Mouse (Mus musculus): Measurements from ENCODE around the gene Tfrc.

Tfrc gene

GRCm38 (mm10) chr16:32666671-32667551, 58.2 kb downstream of the Tfrc start:
- in situ Hi-C loops (cut with MboI, MseI) = no loop called here

- in situ Hi-C loops (cut with MboI, MseI) = no loop called here
These were observed 58.8 kb downstream of the Tfrc start for GRCm38 (mm10) chr16:32667552-32667872.

DNA sequence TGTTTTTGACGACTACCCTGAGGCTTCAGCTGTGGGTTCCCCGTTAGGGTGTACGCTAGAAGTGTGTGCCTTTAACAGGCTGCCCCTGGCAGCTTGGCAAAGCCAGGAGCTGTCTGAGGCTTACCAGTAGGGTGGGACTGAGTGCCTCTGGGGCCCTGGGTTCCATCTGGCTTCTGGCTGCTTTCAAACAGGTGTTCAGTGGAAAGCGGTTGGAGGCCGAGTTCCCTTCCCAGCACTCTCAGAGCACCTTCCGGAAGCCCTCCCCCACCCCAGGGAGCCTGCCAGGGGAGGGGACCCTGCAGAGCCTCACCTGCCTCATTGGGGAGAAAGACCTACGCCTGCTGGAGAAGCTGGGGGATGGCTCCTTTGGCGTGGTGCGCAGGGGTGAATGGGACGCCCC, 59.3 kb downstream of the Tfrc start:
- in situ Hi-C loops (cut with MboI, MseI) = no loop called here

DNA sequence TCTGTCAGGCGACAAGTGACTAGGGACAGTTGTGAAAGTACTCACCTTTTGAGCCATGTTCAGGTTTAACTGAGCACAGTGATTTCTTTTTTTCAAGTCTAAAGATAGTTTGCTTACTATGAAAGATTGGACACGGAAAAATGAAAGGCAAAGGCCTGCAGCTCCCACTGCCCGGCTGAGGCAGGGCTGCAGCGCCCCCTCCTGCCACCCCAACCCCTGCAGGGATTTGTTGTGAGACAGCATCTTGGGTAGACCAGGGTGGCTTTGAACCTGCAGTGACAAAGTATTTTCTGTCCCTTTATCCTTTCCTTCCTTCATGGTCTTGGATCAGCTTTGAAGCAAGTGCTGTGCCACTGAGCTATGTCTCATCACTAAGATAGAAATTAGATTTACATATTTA, 59.8 kb downstream of the Tfrc start:
- in situ Hi-C loops (cut with MboI, MseI) = no loop called here

- in situ Hi-C loops (cut with MboI, MseI) = no loop called here
These were observed 60.5 kb downstream of the Tfrc start for GRCm38 (mm10) chr16:32669243-32669642.

DNA sequence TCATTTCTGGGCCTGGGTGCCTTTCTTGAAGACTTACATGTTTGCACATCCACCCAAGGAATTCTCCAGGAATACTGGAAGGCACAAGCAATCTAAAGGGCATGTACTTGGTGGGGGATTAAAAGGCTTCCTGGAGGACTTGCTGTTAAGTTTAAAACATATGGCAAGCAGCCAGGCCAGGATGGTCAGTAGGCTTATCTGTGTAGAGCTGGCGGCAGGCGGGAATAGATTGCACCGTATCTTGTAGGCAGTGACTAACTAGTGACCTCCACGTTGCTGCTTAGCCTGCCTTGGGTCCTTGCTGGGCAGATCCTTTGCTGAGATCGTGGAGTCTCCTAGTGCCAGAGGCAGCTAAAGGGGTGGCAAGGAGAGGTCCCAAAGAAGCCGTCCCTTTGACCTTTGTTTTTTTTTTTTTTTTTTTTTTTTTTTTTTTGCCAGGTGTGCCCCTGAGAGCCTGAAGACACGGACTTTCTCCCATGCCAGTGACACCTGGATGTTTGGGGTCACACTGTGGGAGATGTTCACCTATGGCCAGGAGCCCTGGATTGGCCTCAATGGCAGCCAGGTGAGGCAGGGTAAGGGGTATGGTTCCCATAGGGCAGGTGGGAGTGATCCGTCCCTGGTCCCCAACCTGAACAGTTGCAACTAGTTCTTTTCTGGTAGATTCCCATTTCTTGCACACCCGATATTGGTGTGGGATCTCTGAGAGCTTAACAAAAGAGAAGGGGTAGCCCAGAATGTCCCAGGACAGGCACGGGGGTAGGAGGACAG, 61.8 kb downstream of the Tfrc start:
- in situ Hi-C loops (cut with MboI, MseI) = loop anchor here (5.0 kb wide), 1 partner anchor 33 kb away; no protein-coding TSS in a partner anchor

- in situ Hi-C loops (cut with MboI, MseI) = loop anchor here (5.0 kb wide), 1 partner anchor 34 kb away; no protein-coding TSS in a partner anchor
These were observed 62.6 kb downstream of the Tfrc start for GRCm38 (mm10) chr16:32671206-32671887.

- in situ Hi-C loops (cut with MboI, MseI) = loop anchor here (5.0 kb wide), 1 partner anchor 35 kb away; no protein-coding TSS in a partner anchor
These were observed 63.5 kb downstream of the Tfrc start for GRCm38 (mm10) chr16:32672250-32672649.

DNA sequence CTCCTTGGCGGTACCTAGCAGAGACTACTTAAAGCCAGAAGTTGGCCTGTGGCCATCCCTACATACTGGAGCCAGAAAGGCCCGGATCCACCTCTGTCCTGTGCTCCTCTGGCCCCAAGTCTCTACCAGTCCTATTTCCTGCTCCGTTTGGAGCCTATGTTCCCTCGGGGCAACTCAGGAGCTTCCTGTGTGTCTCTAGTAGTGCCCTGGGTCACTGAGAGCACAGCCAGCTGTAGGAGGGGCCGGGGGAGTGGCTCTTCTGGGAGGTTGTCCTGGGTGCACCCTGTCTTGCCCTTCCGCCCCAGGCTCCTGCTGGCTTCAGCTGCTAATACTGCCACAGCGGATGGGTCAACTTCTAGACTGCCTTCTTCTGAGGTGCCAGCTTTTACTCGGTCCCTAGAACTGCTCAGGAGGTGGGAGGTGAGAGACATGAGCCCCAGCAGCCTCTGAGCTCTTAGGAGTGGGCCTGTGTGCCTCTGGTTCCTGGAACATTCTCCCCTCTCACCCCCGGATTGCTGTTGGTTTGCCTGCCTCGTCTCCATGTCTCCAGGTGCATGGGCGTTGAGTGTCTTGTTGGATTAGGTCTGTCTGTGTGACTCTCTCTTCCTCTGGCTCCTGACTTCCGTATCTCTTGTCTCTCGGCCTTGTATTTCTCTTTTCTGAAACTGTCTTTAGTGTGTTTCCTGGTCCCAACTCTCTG, 64.3 kb downstream of the Tfrc start:
- in situ Hi-C loops (cut with MboI, MseI) = loop anchor here (5.0 kb wide), 1 partner anchor 36 kb away; no protein-coding TSS in a partner anchor

DNA sequence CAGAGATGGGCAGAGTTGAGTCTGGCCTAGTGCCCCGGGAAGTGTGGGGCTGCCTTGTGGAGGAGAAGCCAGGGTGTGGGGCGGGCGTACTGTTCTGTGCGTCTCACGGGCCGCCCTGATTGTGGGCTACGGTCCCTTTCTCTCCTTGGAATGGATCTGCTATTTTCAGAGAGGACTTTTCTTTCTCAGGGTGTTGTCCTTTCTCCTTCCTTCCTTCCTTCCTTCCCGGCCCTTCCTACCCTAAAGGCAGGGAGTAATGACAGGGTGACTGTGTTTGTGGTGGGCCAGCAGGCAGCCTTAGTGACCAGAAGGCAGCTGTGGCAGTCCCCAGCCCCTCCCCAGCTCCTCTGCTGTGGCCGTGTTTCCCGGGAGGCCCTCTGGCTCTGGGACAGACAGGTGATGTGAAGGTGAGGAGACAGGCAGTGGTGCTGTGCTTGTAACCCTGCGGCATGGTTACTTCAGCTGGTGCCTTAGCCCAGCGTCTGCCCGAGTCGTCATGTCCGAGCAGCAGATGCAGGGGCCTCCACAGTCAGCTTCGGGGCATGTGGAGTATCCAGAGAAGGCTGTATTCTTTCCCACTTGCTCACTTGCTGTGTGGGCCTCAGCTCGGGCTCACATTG, 65.5 kb downstream of the Tfrc start:
- in situ Hi-C loops (cut with MboI, MseI) = loop anchor here (5.0 kb wide), 1 partner anchor 37 kb away; no protein-coding TSS in a partner anchor

- in situ Hi-C loops (cut with MboI, MseI) = loop anchor here (5.0 kb wide), 1 partner anchor 165 kb away; no protein-coding TSS in a partner anchor
These were observed 68.5 kb downstream of the Tfrc start for GRCm38 (mm10) chr16:32677040-32677700.

DNA sequence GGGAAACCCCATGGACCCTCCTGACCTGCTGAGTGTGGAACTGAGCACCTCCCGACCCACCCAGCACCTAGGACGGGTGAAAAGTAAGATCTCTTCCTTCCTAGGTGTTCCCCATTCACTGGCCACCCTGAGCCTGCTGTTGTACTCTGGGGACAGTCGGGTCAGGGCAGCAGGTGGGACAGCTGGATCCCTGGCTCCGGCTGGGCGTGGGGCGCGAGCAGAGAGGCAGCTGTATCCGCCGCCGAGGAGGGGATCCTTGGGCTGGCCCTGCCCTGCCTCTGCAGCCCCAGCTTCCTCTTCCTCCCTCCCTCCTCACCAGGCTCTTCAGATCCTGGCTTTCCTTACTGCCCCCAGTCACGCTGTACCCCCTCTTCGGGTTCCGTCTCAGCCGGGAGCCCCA, 69.2 kb downstream of the Tfrc start:
- in situ Hi-C loops (cut with MboI, MseI) = loop anchor here (5.0 kb wide), 1 partner anchor 166 kb away; no protein-coding TSS in a partner anchor

DNA sequence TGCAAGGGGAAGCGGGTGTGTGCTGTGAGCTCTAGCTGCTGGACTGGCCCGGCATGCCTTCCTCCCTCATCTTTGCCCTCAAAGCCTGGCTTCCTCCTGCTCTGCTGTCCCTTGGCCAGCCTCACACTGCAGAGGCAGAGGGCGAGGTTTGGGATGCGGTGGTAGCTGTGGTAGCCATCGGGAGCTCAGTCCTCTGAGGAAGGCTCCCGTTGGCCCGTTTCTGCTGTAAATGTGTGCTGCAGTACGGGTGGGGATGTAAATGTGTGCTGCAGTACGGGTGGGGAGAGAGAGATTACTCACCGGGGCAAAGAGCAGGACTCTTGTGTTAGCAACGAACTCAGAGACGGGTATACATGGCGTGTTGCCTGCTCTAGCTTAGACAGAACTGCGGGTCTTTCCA, 70.1 kb downstream of the Tfrc start:
- in situ Hi-C loops (cut with MboI, MseI) = loop anchor here (5.0 kb wide), 1 partner anchor 167 kb away; no protein-coding TSS in a partner anchor

DNA sequence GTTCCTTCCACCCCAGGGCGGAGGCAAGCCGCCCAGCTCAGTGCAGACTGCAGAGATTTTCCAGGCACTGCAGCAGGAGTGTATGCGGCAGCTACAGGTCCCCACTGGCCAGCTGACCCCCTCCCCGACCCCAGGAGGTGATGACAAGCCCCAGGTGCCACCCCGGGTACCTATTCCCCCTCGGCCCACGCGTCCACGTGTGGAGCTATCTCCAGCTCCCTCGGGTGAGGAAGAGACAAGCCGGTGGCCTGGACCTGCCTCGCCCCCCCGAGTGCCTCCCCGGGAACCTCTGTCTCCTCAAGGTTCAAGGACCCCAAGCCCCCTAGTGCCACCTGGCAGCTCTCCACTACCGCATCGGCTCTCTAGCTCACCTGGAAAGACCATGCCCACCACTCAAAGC, 71.3 kb downstream of the Tfrc start:
- in situ Hi-C loops (cut with MboI, MseI) = loop anchor here (5.0 kb wide), 1 partner anchor 168 kb away; no protein-coding TSS in a partner anchor

GRCm38 (mm10) chr16:32680806-32681205, 72.1 kb downstream of the Tfrc start:
- in situ Hi-C loops (cut with MboI, MseI) = no loop called here

GRCm38 (mm10) chr16:32682194-32682593, 73.5 kb downstream of the Tfrc start:
- in situ Hi-C loops (cut with MboI, MseI) = no loop called here

All from T-helper 1 cell (primary cell).